Mouse (Mus musculus) liver, postnatal 0 days (tissue): ENCODE data around the gene Erbb4. TPM values are rescaled to one million over a fixed set of nuclear protein-coding genes. Genes with fewer than 3 reads are reported as not detected.

Source experiments
- ATAC-seq: fragments of 200-750 bp; cut with Nextera tagmentation; 2 replicates; pipeline ENCODE4 v1.8.0; 2017; ENCODE audit warnings: mild to moderate bottlenecking, moderate library complexity
- DNase-seq: peaks from one replicate; pipeline ENCODE4 v3.0.0-alpha.2; 2016
- H3K27ac ChIP-seq: fragments of 300-500 bp; sonication (generic); 2 replicates; pipeline ENCODE4 v1.5.1; 2014; ENCODE audit warnings: antibody characterized with exemption, moderate library complexity, mild to moderate bottlenecking, low read depth
- H3K27me3 ChIP-seq: fragments of 300-500 bp; sonication (generic); 2 replicates; pipeline ENCODE4 v1.6.1; 2014; ENCODE audit warnings: low read length, control low read depth, mixed read lengths; ENCODE audit not compliant: insufficient read depth
- H3K36me3 ChIP-seq: fragments of 300-500 bp; sonication (generic); replicated peaks from 2 replicates; pipeline ENCODE4 v1.6.1; 2014; ENCODE audit warnings: mild to moderate bottlenecking, control low read depth, low read length, moderate library complexity, mixed read lengths; ENCODE audit not compliant: insufficient read depth
- H3K4me1 ChIP-seq: fragments of 300-500 bp; sonication (generic); 2 replicates; pipeline ENCODE4 v1.6.1; 2014; ENCODE audit warnings: antibody characterized with exemption, mild to moderate bottlenecking, control low read depth; ENCODE audit not compliant: insufficient read depth
- H3K4me2 ChIP-seq: fragments of 300-500 bp; sonication (generic); 2 replicates; pipeline ENCODE4 v1.6.1; 2014; ENCODE audit warnings: low read depth, mild to moderate bottlenecking, low read length, moderate library complexity, mixed read lengths
- H3K4me3 ChIP-seq: fragments of 300-500 bp; sonication (generic); 2 replicates; pipeline ENCODE4 v1.5.1; 2014; ENCODE audit warnings: low read depth, low read length
- H3K9ac ChIP-seq: fragments of 300-500 bp; sonication (generic); replicated peaks from 2 replicates; pipeline ENCODE4 v1.6.1; 2014; ENCODE audit warnings: mild to moderate bottlenecking, moderate library complexity
- H3K9me3 ChIP-seq: fragments of 300-500 bp; sonication (generic); 2 replicates; pipeline ENCODE4 v1.6.1; 2016; ENCODE audit warnings: mild to moderate bottlenecking, control low read depth, low read length, mixed read lengths
- CTCF ChIP-seq: sonication (generic); IDR thresholded peaks from 2 replicates; pipeline ENCODE4 v1.5.1; 2016; ENCODE audit warnings: antibody characterized with exemption, low read depth
- EP300 ChIP-seq: IDR thresholded peaks from 2 replicates; pipeline ENCODE4 v1.6.1; 2016; ENCODE audit warnings: antibody characterized with exemption, low read depth, mild to moderate bottlenecking
- WGBS: fragments of 180-500 bp; shearing (Covaris S2); extraction: QIAGEN DNeasy Blood & Tissue Kit; methylation state at CpG from one replicate; pipeline ENCODE4 v1.1.7; 2014; ENCODE audit not compliant: insufficient replicate concordance; 5-methylcytosine and 5-hydroxymethylcytosine counted together
- polyA plus RNA-seq: library from polyadenylated mRNA; unstranded; fragments of >200 nt; fragmentation: Nextera tagmentation; extraction: Ambion mirVana; gene quantifications from 2 replicates; pipeline ENCODE4 v1.2.1, GENCODE M21; 2015

The Erbb4 gene
- polyA plus RNA-seq, 1 experiment from 2014 or later: 0.06 TPM

DNA sequence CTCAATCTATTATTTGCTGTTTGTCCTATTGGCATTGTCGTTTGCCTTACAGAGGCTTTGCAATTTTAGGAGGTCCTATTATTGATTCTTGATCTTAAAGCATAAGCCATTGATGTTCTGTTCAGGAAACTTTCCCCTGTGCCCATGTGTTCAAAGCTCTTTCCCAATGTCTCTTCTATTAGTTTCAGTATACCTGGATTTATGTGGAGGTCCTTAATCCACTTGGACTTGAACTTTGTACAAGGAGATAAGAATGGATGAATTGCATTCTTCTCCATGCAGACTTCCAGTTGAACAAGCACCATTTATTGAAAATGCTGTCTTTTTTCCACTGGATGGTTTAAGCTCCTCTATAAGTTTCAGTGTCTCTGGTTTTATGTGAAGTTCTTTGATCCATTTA, 536.9 kb downstream of the Erbb4 start:
- 67% methylated on average over 1 of the region's 1 CpGs for WGBS
- Histone ChIP-seq H3K27ac (no peak overlapping the region), H3K36me3 (no peaks in the 10 kb centered on the region), H3K4me3 (no peak overlapping the region), H3K4me1 (no peaks in the 10 kb centered on the region), H3K9me3 (no peaks in the 10 kb centered on the region), H3K9ac (no peak overlapping the region), H3K27me3 (no peaks in the 10 kb centered on the region), H3K4me2 (no peak overlapping the region)
- DNase-seq: no peak
- no peak for ATAC-seq
- no peak for TF ChIP-seq EP300
- no peak for TF ChIP-seq CTCF

DNA sequence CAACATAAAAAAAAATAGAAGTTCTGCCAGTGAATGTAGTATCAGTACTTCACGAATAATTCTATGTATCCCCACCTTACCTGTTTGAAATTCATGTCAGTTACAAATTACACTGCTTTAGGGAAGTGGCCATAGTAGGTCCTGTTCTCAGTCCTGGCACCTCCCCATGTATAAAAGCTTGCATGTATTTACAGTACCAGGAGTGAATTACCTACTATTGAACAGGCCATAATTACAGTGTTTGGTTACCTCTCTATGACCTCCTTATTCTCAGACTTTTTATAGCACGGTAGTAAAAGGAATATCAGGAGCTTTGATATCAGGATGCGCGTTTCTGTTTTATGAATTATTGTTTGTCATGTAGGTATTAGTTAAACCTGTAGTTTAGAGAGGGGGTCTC, 564.9 kb downstream of the Erbb4 start:
- no peak overlapping the region for H3K9ac ChIP-seq
- no peak for TF ChIP-seq CTCF
- no peak for TF ChIP-seq EP300
- WGBS: 81% methylated on average over 4 of the region's 4 CpGs
- no peak overlapping the region for H3K4me3 ChIP-seq
- no peaks in the 10 kb centered on the region for H3K27me3 ChIP-seq
- no peak overlapping the region for H3K27ac ChIP-seq
- H3K4me2 ChIP-seq: no peak overlapping the region
- no peaks in the 10 kb centered on the region for H3K9me3 ChIP-seq
- ATAC-seq (no peak), DNase-seq (no peak)
- H3K36me3 ChIP-seq: no peaks in the 10 kb centered on the region
- H3K4me1 ChIP-seq: no peaks in the 10 kb centered on the region

DNA sequence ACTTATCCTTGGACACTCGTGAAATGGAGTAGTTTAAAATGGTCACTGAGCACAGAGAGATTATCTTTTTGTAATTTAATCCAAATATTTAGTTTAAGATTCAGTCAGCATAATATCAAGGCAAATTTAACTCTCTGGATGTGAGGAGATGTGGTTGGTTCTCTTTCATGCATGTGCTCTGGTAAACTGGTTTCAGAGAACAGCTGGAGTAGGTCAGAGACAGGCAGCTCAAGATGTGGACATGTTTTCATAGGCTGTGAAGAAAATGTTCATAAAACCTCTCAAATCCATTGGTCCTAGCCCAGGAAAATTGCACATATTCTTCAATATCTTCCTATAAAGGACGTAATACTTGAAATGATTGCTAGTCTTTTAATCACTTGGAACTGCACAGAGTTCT, 590.0 kb downstream of the Erbb4 start:
- Histone ChIP-seq H3K4me2 (no peak overlapping the region), H3K4me3 (no peak overlapping the region), H3K4me1 (no peaks in the 10 kb centered on the region), H3K9ac (no peak overlapping the region), H3K27ac (no peak overlapping the region), H3K27me3 (no peaks in the 10 kb centered on the region), H3K9me3 (no peaks in the 10 kb centered on the region), H3K36me3 (no peaks in the 10 kb centered on the region)
- TF ChIP-seq EP300 (no peak), CTCF (no peak)
- DNase-seq (no peak), ATAC-seq (no peak)
- WGBS: 64% methylated on average over 2 of the region's 2 CpGs

DNA sequence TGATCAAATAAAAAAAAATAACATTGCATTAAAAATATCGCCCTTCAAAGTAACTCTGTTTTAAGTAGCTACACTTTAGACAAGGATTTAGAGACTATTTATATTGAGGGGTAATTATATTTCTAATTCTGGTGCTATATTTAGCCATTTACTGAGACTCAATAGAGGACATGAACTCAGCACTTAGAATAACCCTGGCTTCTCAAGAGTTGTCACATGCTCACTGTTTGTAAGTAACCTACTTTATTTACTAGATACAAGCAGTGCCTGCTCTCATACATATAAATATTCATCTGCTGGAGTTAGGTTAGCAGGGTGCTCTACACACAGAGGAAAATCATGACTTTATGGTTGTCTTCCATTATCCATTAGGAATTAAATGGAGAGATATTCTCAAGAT, 604.0 kb downstream of the Erbb4 start:
- Histone ChIP-seq H3K4me2 (no peak overlapping the region), H3K9ac (no peak overlapping the region), H3K9me3 (no peaks in the 10 kb centered on the region), H3K27me3 (no peaks in the 10 kb centered on the region), H3K4me1 (no peaks in the 10 kb centered on the region), H3K4me3 (no peak overlapping the region), H3K36me3 (no peaks in the 10 kb centered on the region), H3K27ac (no peak overlapping the region)
- DNase-seq (no peak), ATAC-seq (no peak)
- WGBS: 78% methylated on average over 1 of the region's 1 CpGs
- TF ChIP-seq EP300 (no peak), CTCF (no peak)

DNA sequence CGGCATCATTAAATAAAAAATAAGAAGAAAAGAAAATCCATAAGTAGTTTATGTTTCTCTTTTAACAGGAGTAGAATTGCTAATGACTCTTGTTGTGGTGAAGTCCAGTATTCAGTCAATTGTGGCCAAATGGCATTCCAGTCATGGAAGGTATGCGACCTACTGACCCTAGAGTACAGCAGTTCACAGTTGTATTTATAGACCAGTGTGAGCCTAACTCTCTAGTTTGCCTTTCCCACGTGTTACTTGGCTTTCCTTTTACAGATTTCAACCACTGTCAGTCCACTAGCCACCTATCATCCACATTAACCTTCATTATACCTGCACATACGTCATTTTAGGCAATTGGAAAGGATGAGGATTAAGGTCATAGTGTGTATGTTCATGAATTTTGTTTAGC, 606.3 kb downstream of the Erbb4 start:
- Histone ChIP-seq H3K4me1 (no peaks in the 10 kb centered on the region), H3K36me3 (no peaks in the 10 kb centered on the region), H3K27ac (no peak overlapping the region), H3K9ac (no peak overlapping the region), H3K4me3 (no peak overlapping the region), H3K4me2 (no peak overlapping the region), H3K27me3 (no peaks in the 10 kb centered on the region), H3K9me3 (no peaks in the 10 kb centered on the region)
- no peak for DNase-seq
- TF ChIP-seq CTCF (no peak), EP300 (no peak)
- ATAC-seq: peak; percentile 35; the same call in 1 of the 2 replicates
- WGBS: 37% methylated on average over 4 of the region's 4 CpGs

DNA sequence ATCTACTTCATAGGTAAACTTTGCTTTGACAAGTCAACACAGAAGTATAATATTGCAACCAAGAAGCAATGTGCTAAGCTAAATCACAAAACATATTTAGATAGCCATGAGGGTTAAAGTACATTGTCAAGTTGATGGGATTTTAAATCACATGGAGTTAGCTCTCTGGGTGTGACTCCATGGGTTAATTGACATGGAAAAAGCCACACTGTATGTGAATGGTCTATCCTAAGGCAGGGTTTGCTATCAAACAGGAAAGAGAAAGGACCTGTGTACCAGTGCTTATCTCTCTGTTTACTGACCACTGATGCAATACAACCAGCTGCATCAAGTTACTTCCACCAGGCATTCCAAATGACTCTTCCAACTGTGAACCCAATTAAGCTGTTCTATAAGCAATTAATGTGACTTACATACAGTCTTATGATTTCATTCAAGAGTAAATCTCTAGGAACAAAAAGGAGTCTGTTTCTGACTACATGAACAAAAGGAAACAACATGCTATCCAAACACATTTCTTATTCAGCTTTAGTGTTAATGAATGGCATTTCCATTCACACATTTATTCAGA, 641.4 kb downstream of the Erbb4 start:
- DNase-seq (no peak), ATAC-seq (no peak)

DNA sequence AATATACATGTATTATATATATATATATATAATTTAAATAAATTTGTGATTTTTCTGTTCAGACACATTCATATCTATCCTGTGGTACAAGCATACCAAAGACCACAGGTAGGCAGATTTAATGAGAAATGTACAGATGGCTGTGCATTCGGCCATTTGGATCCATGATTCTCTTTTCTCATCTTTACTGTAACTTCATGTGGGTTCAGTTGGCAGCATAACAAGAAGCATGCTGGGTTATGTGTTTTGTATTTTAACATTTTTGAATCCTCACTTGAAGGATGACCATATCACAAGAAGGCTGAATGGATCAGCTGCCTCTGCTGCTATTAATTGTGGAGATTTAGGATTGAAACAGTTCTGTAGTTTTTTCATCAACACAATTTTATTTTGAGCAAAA, 656.6 kb downstream of the Erbb4 start:
- Histone ChIP-seq H3K4me2 (no peak overlapping the region), H3K36me3 (no peaks in the 10 kb centered on the region), H3K27ac (no peak overlapping the region), H3K4me1 (no peaks in the 10 kb centered on the region), H3K27me3 (no peaks in the 10 kb centered on the region), H3K9ac (no peak overlapping the region), H3K9me3 (no peaks in the 10 kb centered on the region), H3K4me3 (no peak overlapping the region)
- ATAC-seq (no peak), DNase-seq (no peak)
- 74% methylated on average over 1 of the region's 1 CpGs for WGBS
- no peak for TF ChIP-seq EP300
- TF ChIP-seq CTCF: no peak

More for the DNA sequence above, 641.4 kb downstream of the Erbb4 start:
- H3K9me3 ChIP-seq: no peaks in the 10 kb centered on the region
- TF ChIP-seq EP300: no peak
- no peak for TF ChIP-seq CTCF
- H3K4me2 ChIP-seq: no peak overlapping the region
- H3K27me3 ChIP-seq: no peaks in the 10 kb centered on the region
- no peak overlapping the region for H3K4me3 ChIP-seq
- no peaks in the 10 kb centered on the region for H3K4me1 ChIP-seq
- H3K36me3 ChIP-seq: no peaks in the 10 kb centered on the region
- H3K27ac ChIP-seq: no peak overlapping the region
- no peak overlapping the region for H3K9ac ChIP-seq
